Mouse (Mus musculus) olfactory bulb, adult 2 months (tissue): ENCODE data around the gene Cbx4.

ENCODE experiments used
- CTCF ChIP-seq: fragments of 200-500 bp; IDR thresholded peaks from 2 replicates; pipeline ENCODE4 v1.5.1; 2012; ENCODE audit warnings: low read depth, mild to moderate bottlenecking, low read length, moderate library complexity; ENCODE audit not compliant: insufficient read depth
- POLR2A ChIP-seq: fragments of 200-500 bp; IDR thresholded peaks from 2 replicates; pipeline ENCODE4 v1.6.1; 2012; ENCODE audit warnings: mild to moderate bottlenecking, low read depth, low read length, moderate library complexity; ENCODE audit not compliant: insufficient read depth

DNA sequence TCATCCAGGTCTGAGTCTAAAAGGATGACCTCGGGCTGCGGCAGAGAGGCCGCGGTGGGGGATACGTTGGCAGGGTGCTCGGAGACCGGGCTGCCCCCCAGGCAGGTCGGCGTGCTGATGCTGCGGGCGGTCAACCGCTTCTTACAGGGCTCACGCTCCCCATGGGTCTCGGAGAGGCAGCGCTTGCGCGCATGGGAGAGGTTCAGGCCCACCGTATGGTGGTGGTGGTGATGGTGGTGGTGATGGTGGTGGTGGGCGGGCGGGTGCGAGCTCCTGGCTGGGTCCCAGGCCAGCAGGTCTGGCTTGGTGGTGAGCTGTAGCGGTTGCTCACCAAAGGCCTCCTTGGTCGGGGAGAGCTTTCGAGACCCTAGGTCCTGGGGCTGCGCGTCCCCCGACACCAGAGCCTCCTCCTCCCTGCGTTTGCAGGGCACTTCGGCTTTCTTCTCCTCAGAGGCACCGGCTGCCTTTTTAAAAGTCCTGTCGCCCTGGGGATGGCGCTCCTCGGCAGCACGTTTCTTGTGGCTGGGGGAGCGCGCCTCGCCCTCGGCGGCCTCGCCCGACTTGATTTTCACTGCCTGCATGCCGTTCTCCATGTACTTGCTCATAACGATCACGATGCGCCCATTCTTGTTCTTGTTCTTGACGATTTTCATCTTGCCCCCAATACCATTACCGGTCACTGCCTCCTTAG is 4.7 kb downstream of the Cbx4 start:
- no peak for TF ChIP-seq CTCF
- no peak for TF ChIP-seq POLR2A
